Mouse (Mus musculus) ovary, postnatal 10 days (tissue): ENCODE measurements at regions not wholly inside any gene's neighbourhood (a gene's known extent, or its start where the extent isn't known, plus 50 kb on each side); places are given as distances from the start of the nearest gene placed in this dataset.
"Not testable (repeated sequence)": the region's sequence is repeated elsewhere in the genome, so short reads cannot be mapped to it uniquely, and the experiment has no call there.

ENCODE experiments used
- DNase-seq: peaks from one replicate; pipeline ENCODE4 v3.0.0; 2022; ENCODE audit warnings: low spot score

DNA sequence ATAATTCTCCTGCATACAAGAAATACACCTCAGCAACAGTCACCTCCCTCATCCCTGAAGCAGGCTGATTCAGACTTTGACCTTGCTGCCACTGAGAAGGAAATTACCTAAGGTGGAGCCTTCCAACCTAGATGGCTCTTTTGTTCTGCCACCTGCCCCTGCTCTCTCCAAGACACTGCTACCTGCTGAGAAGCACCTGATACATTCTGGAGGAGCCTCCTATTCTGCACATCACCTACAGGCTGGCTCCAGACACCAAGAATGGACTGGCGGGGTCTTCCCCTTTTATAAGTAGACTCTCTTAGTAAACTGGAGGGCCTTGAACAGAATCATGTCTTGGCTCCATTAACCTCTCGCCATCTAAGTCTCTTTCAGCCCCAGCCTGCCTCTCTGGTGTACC, 1149.5 kb upstream of the 2610301B20Rik start:
- not testable (repeated sequence) for DNase-seq

DNA sequence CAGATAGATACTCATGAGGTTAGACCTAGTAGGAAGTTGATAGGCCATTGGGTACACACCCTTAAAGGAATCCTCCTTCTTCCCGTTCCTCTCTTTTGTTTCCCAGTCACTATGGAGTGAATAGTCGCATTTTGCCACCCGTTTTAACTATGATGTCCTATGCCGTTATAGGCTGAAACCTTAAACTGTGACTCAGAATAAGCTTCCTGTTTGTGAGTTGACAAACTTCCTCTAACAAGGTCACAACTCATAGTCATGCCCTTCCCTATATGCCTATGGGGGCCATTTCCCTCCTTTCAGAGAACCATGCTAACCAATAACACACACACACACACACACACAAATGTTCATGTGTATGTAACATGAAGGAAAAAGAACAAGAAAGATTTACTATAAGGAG, 1136.6 kb upstream of the 2610301B20Rik start:
- no peak for DNase-seq

DNA sequence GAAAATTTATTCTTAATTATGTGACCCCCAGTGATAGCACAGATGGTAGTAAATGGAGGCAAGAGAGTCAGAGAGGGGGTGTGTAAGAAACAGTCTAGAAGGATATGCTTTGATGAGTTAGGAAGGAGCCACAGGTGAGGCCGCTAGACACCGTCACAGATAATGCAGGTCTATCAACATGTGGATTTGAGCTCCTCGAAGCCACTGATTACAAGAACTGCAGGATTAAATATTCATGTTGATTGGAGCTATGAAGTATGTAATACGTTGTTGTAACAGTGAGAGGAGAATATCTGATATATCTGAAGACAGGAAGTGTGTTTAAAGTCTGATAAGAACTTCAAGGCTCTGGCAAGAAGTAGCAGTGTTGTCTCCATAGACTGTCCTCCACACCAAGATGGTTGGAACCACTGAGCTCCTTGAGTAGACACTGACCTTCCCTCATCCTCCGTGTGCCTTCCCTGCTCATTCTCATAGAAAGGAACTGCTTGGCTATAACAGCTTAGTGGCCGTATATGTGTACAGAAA, 1126.8 kb upstream of the 2610301B20Rik start:
- no peak for DNase-seq

DNA sequence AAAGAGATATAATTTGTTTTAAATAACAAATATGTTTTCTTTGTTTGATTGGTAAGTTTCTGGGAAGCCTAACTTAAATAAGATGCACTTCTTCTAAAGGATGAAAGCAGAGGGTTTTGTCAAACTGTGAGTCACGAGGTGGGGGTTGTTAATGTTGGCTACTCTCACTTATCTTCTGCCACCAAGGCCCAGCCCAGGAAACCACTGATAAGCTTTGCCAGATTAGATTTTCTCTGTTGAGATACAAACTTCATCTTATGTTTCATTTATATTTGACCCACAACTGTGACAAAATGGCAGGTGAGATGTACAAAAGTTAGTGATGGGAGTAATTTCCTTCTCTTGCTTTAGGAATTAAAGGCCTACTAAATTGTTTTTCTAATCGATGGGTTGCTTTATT, 1126.2 kb upstream of the 2610301B20Rik start:
- no peak for DNase-seq

DNA sequence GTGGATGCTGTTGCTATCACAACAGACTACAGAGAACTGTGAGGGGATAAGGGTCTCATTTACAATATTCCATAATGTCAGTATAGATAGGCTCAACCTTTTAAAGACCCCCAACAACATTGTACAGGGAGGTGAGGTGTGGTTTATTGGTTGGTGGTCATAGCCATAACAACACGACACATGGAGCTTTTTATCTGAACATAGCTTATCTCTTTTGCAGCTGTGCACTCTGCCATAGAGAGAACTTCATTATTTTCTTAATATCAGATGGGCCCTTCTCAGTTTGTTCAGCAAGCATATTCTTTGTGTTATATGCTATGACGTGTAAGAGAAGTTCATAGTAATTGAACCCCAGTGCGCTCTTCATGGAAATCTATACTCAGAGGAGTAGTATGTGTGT, 1124.4 kb upstream of the 2610301B20Rik start:
- DNase-seq: no peak

DNA sequence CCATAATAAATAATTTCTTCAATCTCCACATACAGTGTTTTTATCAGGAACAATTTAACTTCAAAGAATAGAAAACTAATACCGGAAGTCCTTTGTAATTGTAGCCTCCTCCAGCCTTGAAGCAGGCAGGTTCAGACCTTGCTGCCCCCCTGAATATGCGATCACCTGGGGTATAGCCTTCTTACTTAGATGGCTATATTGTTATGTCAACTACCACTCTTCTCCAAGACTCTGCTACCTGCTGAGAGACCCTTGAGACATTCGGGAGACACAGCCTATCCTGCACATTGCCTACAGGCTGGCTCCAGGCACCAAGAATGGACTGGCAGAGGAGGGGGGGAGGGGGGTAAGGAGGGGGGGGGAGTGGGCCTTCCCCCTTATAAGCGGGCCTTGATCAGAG, 1123.9 kb upstream of the 2610301B20Rik start:
- no peak for DNase-seq

DNA sequence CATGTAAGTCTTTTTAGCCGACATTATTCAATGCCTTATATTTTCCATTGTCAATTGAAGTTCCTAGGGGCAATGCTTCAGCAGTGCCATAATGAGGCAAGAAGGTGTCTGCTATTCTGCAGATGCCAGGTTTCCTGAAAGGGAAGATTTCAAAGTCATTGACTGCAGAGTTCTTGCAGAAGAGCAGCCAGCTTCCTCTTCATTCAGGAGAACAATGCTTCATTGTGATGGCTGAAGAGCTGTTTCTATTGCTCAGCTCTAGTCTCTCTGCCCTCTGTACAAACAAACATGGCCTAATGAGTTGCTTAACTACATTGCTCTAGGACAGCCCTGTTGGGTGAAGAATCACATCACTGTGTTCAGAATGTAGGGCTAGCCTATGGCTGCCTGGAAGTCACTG, 1111.0 kb upstream of the 2610301B20Rik start:
- DNase-seq: no peak

DNA sequence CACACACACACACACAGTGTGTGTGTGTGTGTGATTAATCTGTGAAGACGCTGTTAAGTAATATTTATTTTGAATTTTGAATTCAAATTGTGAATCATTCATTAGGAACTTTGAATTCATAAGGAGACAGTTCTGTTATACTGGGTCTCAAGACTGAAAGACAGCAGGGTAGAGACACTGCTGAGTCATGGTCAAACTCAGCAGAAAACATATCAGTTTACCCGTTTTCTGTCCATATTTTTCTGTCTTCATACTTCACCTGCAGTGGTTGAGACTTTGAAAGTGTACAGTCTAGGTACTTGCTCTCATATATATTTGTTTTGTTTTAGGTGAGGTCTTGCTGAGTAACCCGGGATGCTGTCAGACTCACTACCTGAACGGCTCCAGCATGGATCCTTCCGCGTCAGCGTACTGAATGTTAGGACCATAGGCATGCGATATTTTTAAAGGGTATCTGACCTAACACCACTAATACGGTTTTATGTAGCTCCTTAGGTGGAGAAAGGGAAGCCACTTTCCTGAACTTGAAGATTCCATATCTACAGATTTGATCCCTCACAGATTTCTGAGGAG, 1104.6 kb upstream of the 2610301B20Rik start:
- DNase-seq: no peak

DNA sequence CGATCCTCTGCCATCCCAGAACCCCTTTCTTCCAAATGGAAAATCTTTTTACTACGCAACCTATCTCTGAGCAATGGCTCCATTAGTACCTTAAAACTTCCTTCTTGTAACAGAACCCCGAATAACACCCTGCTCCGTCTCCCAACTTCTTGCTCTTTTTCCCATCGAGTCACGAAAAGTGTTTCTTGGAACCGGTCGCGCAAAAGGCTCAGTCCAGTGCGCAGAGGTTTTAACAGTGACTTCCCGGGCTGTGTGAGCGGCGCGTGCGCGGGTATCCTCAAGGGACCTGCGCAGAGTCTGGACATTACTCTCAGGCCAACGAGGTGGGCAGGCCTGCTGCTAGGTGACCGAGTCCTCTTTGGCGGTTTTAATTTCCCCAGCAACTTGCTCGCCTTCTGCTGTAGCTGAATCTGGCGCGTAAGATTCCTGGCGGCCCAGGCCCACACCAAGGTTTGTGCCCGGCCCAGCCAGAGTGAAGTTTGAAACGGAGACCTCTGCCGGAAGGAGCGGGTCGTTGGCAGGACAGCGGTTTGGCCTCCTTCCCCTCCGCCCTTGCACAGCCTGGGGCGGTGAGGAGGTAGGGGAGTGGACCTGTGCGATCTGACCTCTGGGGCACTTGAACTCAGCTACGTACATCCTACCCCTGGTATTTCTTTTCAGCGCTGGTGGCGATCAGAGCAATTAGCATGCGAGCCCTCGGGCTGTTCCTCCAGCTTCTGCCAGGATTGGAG, 1103.8 kb upstream of the 2610301B20Rik start:
- DNase-seq: peak; percentile 31

DNA sequence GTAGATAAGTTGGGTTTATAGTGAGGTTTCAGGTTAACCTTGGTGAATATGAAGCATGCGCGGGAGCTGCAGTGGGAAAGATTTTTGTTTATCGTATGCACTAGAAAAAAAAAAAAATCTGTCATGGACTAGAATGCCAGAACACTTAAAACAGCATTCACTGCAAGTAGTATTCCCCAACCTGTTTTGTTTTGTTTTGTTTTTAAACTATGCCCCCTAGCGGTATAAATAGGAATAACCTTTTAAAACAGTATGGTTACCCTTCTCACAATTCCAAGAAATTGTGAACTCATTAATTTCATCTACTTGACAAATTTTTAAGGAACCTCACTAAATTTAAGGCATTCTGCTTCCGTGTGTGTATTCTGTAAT, 1103.2 kb upstream of the 2610301B20Rik start:
- no peak for DNase-seq

DNA sequence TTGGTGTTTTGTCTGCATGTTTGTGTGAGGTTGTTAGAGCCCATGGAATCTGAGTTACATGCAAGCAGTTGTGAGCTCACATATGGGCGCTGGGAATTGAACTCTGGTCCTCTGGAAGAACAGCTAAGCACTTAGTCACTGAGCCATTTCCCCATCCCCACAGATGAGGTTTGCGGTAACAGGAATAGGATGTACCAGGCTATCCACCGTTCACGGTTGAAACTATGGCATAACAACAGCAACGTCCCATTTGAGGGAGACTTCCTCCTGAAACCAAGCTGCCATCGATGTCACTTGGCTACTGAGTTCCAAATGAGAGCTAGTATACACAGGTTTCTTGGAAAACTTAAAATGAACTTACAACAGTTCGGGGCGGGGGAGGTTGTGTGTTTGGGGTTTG, 1095.9 kb upstream of the 2610301B20Rik start:
- no peak for DNase-seq

DNA sequence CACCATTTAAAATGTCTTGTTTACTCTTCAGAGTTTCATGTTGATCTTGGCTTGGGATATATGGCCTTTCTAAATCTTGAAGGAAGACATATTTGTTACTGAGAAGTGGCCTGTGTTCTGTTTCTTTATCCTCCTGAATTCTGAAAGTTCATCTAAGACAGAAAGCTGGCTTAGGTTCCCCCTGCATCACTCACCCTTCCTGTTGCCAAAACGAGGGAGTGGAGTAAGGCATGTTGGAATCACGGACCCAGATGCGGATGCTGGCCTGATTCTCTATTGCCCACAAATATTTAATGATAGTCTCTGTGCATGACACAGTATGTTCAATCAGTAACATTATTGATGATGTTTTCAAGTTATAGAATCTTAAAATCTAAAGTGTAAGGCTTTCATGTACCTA, 1094.7 kb upstream of the 2610301B20Rik start:
- no peak for DNase-seq

DNA sequence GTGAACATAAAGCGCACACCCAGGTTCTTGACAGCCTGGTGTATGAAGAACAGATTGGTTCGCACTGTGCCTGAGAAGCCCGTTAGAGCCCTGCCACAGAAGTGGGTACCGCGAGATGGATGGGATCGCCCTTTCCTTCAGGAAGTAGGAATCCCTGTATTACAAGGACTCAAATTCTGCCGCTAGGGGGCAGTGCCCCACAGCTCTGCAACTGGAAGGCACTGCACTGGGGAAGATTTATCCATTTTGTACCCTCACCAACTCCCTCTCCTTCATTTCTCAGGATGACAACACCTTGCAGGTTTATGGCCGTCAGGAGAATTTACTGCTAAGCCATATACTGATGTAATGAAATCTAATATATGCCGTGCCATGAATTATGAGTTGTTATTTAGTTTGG, 1094.1 kb upstream of the 2610301B20Rik start:
- DNase-seq: peak; percentile 29

DNA sequence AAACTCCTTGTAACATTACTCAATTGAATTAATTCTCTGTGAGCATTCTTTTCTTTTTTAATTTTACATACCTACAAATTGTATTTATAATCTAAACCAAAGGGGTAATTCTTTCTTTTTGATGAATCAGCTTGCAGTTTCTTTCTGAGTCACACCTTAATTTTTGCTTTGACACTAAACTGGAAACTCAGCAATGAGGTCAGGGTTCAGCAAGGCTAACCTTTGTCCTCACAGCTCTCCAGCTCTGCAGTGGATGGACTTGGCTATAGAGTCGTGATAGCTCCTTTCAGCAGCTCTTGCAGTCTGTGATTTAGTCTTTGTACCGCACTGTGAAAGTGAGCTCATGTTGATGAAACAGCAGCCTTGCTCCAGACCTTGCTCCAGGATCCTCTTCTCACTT, 1093.0 kb upstream of the 2610301B20Rik start:
- DNase-seq: no peak

DNA sequence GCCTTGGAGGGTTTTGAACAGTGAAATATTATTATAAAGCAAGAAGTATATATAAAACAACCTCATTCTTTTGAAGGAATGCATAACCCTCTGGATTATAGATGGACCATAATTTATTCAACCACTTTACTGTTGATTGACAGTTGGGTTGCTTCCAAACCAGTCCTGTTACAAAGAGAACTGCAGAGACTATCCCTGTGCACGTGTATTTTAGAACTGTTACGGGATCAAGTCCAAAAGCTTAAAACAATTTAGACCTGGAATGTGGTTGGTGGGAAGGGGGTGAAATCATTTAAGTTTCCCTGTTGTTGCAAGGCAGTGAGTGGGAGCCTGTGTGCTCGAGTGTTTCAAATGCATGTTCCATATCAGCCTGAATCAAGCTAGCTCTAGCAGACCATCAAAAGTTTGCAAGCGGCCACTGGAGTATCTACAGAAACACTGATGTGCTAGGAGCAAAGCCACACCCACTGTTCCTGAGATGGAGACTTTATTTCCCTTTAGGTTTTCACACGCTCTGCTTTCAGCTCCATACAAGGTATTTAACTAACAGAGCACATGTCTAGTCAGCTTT, 1086.4 kb upstream of the 2610301B20Rik start:
- no peak for DNase-seq

DNA sequence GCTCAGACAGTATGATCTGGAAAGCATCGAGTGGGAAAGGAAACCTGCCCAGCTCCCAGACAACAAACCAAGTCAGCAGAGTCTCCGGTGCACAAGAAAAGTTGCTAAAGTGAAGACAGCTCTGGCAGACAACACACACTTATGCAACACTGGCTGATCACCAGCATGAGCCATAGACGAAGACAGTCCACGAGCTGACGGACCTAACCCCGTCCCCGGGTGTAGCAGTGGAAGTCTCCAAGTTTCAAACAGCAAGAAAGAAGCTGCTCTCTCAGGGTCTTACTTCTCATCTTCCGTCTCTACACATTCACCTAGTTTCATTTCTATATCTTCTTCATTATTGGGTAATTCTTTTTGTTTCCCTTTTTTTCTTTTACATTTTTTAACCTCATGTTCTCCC, 1083.8 kb upstream of the 2610301B20Rik start:
- DNase-seq: no peak
